Mouse (Mus musculus) neural tube, embryonic 12.5 days (tissue): Measurements from ENCODE around the gene Tspan18. TPM values are rescaled to one million over a fixed set of nuclear protein-coding genes. Genes with fewer than 3 reads are reported as not detected.

ENCODE experiments used
- ATAC-seq: fragments of 200-750 bp; cut with Nextera tagmentation; 2 replicates; pipeline ENCODE4 v1.8.0; 2017; ENCODE audit warnings: low read depth, mild to moderate bottlenecking, moderate TSS enrichment, moderate library complexity; ENCODE audit not compliant: low FRiP score
- H3K27ac ChIP-seq: fragments of 300-500 bp; sonication (generic); 2 replicates; pipeline ENCODE4 v1.5.1; 2016
- H3K27me3 ChIP-seq: fragments of 300-500 bp; sonication (generic); replicated peaks from 2 replicates; pipeline ENCODE4 v1.6.1; 2016; ENCODE audit warnings: mild to moderate bottlenecking
- H3K36me3 ChIP-seq: fragments of 300-500 bp; sonication (generic); 2 replicates; pipeline ENCODE4 v1.6.1; 2016; ENCODE audit warnings: mild to moderate bottlenecking
- H3K4me1 ChIP-seq: fragments of 300-500 bp; sonication (generic); 2 replicates; pipeline ENCODE4 v1.6.1; 2016
- H3K4me2 ChIP-seq: fragments of 300-500 bp; sonication (generic); replicated peaks from 2 replicates; pipeline ENCODE4 v1.6.1; 2016; ENCODE audit warnings: mild to moderate bottlenecking
- H3K4me3 ChIP-seq: fragments of 300-500 bp; sonication (generic); 2 replicates; pipeline ENCODE4 v1.5.1; 2016
- H3K9ac ChIP-seq: fragments of 300-500 bp; sonication (generic); 2 replicates; pipeline ENCODE4 v1.6.1; 2016; ENCODE audit warnings: mild to moderate bottlenecking
- H3K9me3 ChIP-seq: fragments of 300-500 bp; sonication (generic); 2 replicates; pipeline ENCODE4 v1.6.1; 2016; ENCODE audit warnings: mild to moderate bottlenecking
- WGBS: fragments of 180-500 bp; shearing (Covaris S2); methylation state at CpG from one replicate; pipeline ENCODE4 v1.1.7; 2016; 5-methylcytosine and 5-hydroxymethylcytosine counted together
- polyA plus RNA-seq: library from polyadenylated mRNA; unstranded; fragments of >200 nt; fragmentation: Nextera tagmentation; extraction: Ambion mirVana; gene quantifications from 2 replicates; pipeline ENCODE4 v1.2.1, GENCODE M21; 2016

Gene Tspan18
- polyA plus RNA-seq, 1 experiment from 2014 or later = 53.9 TPM

DNA sequence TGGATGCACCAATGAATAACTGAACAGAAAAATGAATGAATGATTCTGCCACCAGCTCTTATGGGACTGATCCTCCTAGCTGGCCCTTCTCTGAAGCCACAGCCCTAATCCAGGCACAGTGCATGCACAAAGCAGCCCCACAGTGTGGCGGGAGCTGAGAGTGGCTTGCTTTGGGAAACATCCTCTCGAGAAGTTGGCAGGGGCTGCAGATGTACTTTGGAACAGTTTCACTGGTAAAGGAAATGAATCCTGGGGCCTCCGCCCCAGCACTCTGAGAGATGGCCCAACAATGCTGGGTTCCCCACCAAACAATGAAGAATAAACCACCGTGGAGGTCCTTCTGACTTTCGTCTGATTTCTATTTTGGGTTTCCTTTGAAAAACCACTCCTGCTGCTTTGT is 64.2 kb downstream of the Tspan18 start:
- no peak for ATAC-seq
- Histone ChIP-seq H3K9me3 (no peaks in the 10 kb centered on the region), H3K4me1 (peaks cover 64% of the 10 kb centered on the region), H3K27me3 (no peaks in the 10 kb centered on the region), H3K36me3 (no peaks in the 10 kb centered on the region), H3K27ac (no peak overlapping the region), H3K4me3 (no peak overlapping the region), H3K9ac (no peak overlapping the region), H3K4me2 (no peak overlapping the region)
- 58% methylated on average over 5 of the region's 5 CpGs for WGBS

DNA sequence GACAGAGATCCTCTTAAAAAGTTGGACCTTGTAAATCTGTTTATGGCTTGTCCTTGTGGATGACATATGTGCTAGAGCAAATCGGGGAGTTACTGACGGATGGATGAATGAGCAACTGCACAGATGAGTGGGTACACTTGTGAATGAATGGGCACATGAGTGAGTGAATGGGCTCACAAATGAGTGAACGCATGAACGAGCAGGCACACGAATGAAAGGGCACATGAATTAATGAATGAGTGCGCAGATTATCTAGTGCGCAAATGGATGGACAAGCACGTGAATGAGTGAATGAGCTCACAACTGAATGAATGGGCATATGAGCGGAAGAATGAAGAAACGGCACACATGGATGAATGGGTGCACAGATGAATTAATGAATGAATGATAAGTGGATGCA is 64.7 kb downstream of the Tspan18 start:
- peaks cover 62% of the 10 kb centered on the region for H3K4me1 ChIP-seq
- H3K9ac ChIP-seq = no peak overlapping the region
- no peak overlapping the region for H3K27ac ChIP-seq
- ATAC-seq = no peak
- H3K36me3 ChIP-seq = no peaks in the 10 kb centered on the region
- H3K27me3 ChIP-seq = no peaks in the 10 kb centered on the region
- H3K4me2 ChIP-seq = no peak overlapping the region
- 75% methylated on average over 10 of the region's 10 CpGs for WGBS
- H3K9me3 ChIP-seq = no peaks in the 10 kb centered on the region
- H3K4me3 ChIP-seq = no peak overlapping the region

DNA sequence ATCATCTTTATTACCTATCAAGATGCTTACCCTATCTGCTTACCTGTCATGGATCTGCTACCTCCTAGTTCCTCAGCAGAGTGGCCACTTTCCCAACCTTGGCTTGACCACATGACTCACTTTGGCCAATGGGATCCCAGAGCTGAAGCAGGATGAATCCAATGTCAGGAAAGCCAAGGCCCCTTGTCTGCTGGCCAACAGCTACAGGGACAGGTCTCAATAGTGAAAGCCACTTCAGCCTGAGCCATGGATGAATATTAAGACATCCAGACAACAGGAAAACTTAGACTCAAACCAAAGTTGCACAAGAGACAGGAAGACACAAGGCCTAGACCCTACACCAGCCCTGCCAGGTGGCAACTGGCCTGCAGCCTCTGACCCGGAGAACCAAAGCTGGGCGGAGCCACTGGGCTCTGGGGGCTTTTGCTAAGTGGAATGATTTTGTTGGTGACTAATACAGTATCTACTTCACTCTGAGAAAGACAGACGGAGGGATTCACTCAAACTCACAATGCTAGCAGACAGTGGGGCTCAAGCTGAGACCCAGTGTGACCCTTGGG is 65.5 kb downstream of the Tspan18 start:
- Histone ChIP-seq H3K9me3 (no peaks in the 10 kb centered on the region), H3K36me3 (no peaks in the 10 kb centered on the region), H3K27ac (no peak overlapping the region), H3K4me3 (no peak overlapping the region), H3K4me2 (no peak overlapping the region), H3K9ac (no peak overlapping the region), H3K4me1 (peaks cover 55% of the 10 kb centered on the region), H3K27me3 (no peaks in the 10 kb centered on the region)
- ATAC-seq = no peak
- WGBS = 83% methylated on average over 3 of the region's 3 CpGs

DNA sequence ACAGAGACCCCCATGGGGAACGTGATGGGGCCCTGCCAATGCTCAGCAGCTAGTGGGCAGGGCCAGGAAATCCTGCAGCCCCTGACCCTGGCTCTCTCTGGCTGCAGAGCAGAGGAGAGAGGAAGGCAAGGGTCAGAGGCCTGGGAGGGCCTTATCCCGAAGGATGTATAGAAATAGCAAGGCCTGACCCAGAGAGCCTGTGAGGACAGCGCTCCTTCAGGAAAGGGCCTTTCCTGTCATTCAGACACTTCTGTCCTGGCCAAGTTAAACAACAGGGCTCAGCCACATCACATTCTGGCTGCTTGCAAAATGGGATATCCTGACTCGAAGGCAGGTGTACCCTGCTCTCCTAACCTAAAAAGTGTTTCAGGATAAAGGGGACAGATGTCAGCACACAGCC is 66.5 kb downstream of the Tspan18 start:
- 69% methylated on average over 4 of the region's 4 CpGs for WGBS
- Histone ChIP-seq H3K4me1 (peaks cover 51% of the 10 kb centered on the region), H3K4me2 (no peak overlapping the region), H3K9me3 (no peaks in the 10 kb centered on the region), H3K9ac (no peak overlapping the region), H3K27ac (no peak overlapping the region), H3K4me3 (no peak overlapping the region), H3K36me3 (no peaks in the 10 kb centered on the region), H3K27me3 (no peaks in the 10 kb centered on the region)
- ATAC-seq = no peak

DNA sequence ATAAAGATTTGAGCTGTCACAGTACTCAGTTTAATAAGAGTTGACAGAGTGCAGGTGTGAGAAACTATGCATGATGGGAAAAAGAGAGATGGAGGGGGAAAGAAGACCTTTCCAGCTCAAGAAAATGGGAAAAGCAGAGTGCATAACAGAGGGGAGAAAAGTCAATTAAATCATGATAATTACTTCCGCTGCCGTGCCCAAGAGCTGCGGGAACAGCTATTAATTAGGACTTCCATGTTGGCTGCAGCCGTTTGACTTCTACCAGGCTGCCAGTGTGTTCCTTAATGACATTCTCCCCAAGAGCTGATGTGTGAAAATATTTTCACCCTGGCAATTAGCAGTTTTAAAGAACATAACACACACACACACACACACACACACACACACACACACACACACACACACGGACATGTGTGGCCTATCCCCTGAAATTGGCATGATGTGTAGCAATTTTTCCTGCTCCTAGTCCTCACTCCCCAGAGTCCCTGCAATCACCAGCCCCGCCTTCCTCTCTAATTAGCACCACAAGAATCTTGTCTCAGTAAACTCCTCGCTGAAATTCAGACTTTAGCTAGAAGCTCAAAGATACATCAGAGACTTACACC is 67.6 kb downstream of the Tspan18 start:
- no peak overlapping the region for H3K27ac ChIP-seq

DNA sequence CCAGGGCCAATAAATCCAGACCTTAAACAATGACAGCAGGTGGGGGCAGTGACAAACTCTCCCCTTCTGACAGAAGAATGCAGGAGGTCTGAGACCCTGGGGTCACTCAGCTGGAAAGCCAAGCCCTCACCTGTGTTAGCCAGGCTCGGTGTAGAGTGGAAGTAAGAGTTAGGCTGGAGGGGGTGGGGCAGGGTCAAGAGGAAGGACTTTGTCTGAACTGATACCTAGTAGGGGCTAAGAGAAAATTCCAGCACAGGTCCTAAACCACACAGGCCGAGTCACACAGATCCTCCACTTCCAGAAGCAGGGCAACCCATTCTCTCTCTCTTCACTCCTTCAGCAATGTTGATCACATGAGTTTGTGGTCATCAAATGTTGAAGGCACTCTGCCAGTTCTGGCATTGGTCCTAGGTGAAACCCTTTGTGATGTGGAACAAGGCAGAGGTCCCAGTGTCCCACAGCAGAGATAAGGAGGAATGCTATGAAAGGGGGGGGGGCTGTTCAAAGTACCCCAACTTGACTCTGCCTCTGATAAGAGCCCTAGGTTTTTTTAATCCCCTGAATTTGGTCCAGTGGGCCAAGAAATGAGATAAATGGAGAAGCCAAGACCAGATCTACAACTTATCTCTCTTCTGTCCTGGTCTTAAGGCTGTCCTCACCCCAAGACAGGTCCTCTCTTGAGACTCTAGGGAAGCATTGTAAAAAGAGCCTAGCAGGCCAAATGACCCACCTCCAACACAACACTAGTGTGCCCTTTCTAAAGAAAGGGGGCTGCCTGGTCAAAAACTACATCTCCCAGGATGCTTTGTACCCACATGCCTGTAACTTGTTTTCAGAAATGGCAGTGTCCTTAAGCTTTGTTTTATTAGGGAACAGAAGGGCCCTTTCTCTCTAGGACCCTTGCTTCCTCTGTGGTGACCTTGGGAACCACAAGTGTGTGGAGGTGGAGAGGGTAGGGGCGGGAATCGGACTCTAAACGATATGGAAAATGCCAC is 71.7 kb downstream of the Tspan18 start:
- Histone ChIP-seq H3K4me2 (no peak overlapping the region), H3K4me1 (peaks cover 52% of the 10 kb centered on the region), H3K27ac (no peak overlapping the region), H3K9me3 (no peaks in the 10 kb centered on the region), H3K4me3 (no peak overlapping the region), H3K27me3 (no peaks in the 10 kb centered on the region), H3K9ac (no peak overlapping the region), H3K36me3 (no peaks in the 10 kb centered on the region)
- WGBS = 68% methylated on average over 5 of the region's 5 CpGs
- no peak for ATAC-seq

More for the DNA sequence above, 67.6 kb downstream of the Tspan18 start:
- H3K4me1 ChIP-seq = peaks cover 50% of the 10 kb centered on the region
- ATAC-seq = no peak
- 49% methylated on average over 7 of the region's 7 CpGs for WGBS
- no peaks in the 10 kb centered on the region for H3K36me3 ChIP-seq
- H3K27me3 ChIP-seq = no peaks in the 10 kb centered on the region
- H3K9me3 ChIP-seq = no peaks in the 10 kb centered on the region
- no peak overlapping the region for H3K4me3 ChIP-seq
- no peak overlapping the region for H3K4me2 ChIP-seq
- no peak overlapping the region for H3K9ac ChIP-seq

DNA sequence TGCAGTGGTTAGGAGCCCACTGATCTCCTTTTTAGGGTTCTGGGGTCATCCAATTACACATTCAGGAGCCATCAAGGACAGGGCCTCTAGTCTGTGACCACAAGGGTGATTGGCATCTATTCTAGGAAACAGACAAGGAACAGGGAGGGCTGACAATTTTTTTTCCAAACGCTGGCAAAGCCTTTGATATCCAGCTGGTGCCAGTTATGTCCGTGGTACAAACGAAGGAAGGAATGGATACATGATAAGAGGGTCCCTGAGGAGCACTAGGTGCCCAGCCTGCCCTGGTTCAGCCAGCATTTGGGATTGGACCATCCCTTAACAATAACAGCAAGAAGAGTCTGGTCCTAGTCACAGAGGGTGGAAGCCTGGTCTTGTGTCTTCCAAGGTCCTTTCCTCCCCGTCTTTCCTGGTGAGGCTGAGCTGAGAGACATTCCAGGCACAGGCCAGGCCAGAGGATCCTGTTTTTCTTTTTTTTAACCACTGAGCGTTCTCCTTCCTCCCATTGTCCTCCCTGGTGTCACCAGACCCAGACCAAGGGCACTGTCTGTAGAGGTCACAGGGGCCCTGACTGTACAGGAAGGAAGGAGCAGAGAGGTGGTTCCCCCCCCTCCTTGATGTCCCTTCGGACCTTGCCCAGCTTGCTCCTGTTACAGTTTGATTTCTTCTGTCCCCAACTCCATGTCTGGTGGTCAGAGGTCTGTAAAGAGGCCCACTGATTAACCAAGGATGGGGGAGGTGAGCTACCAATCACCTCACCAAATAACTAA is 72.6 kb downstream of the Tspan18 start:
- peaks cover 52% of the 10 kb centered on the region for H3K4me1 ChIP-seq

DNA sequence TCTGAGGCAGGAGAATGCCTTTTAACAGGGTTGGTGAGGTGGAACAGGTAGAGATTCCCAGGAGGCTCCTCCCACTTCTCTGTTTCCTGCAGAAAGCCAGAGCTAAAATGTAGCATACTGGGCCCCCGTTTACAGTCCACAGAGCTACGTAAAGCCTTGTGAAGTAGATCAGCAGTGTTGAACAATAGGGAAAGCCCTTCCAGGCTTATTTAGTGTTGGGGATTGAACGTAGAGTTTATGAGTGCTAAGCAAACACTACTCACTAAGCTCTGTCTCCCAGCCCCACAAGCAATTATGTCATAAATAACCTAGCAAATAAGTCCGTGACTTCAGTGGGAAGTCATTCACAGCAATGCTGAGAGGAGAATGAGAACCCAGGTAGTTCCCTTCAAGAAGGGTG is 76.7 kb downstream of the Tspan18 start:
- Histone ChIP-seq H3K4me3 (no peak overlapping the region), H3K4me1 (peaks cover 57% of the 10 kb centered on the region), H3K36me3 (no peaks in the 10 kb centered on the region), H3K9me3 (no peaks in the 10 kb centered on the region), H3K27me3 (no peaks in the 10 kb centered on the region), H3K27ac (no peak overlapping the region), H3K9ac (no peak overlapping the region), H3K4me2 (no peak overlapping the region)
- no peak for ATAC-seq
- 19% methylated on average over 4 of the region's 4 CpGs for WGBS

More for the DNA sequence above, 72.6 kb downstream of the Tspan18 start:
- no peaks in the 10 kb centered on the region for H3K9me3 ChIP-seq
- H3K27ac ChIP-seq = no peak overlapping the region
- ATAC-seq = no peak
- no peak overlapping the region for H3K9ac ChIP-seq
- no peak overlapping the region for H3K4me2 ChIP-seq
- H3K27me3 ChIP-seq = no peaks in the 10 kb centered on the region
- H3K36me3 ChIP-seq = no peaks in the 10 kb centered on the region
- WGBS = 66% methylated on average over 6 of the region's 6 CpGs
- no peak overlapping the region for H3K4me3 ChIP-seq

DNA sequence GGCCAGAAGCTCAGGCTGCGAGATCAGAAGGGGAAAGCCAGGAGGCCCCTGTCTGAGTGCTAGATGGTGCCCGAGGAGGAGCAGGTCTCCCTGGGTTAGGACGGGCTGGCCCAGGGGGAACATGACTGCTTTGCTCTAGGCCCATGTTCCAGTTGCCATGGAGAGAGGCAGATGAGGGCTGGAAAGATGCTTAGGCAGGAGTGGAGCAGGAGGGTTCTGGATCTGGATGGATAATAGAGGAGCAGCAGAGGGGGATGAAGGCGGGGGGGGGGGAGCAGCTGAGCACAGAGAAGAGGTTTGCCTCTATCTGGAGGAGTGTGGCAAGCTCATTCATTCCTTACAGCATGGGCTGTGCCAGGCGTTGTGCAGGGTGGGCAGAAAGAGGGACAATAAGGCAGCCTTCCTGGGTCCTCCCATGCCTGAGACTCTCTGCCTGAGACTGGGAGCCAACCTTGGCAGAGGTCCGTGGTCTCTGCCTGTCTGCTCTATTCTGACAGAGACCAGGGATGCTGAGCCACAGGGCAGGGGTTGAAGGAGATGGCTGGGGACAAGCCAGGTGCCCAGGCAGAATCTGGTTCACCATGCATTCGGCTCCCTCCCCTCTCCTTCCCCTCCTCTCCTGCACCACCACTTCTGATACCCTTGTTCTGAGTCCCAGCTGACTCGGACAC is 77.4 kb downstream of the Tspan18 start:
- Histone ChIP-seq H3K27me3 (no peaks in the 10 kb centered on the region), H3K27ac (no peak overlapping the region), H3K36me3 (no peaks in the 10 kb centered on the region), H3K4me3 (no peak overlapping the region), H3K9me3 (no peaks in the 10 kb centered on the region), H3K4me1 (peaks cover 57% of the 10 kb centered on the region), H3K9ac (0 out of 2 replicates have a peak overlapping the region, but pooled peaks have one; percentile 10), H3K4me2 (no peak overlapping the region)
- peak; percentile 23 for ATAC-seq
- 70% methylated on average over 8 of the region's 8 CpGs for WGBS

DNA sequence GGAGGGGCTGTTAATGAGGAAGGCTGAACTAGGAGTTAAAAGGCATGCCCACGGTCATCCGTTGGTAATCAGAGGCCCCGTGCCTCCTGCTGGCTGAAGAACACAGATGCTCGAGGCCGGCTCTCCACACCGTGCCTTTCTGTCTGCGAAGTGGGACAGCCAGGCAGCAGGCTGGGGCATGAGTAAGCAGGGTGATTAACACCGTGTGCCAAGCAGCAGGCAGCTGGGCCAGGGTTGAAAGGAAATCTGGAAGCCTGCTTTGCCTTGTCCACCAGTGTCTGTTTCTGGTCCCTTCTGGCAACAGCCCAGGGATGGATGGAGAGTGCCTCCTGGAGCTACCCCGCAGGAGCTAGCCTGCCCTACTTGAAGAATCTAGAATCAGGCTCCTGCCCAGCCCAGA is 81.9 kb downstream of the Tspan18 start:
- H3K9me3 ChIP-seq = no peaks in the 10 kb centered on the region
- H3K4me2 ChIP-seq = no peak overlapping the region
- WGBS = 17% methylated on average over 9 of the region's 9 CpGs
- peak overlapping the region; percentile 37; the same call in 1 of the 2 replicates for H3K27ac ChIP-seq
- H3K4me1 ChIP-seq = peaks cover 62% of the 10 kb centered on the region
- no peaks in the 10 kb centered on the region for H3K27me3 ChIP-seq
- no peaks in the 10 kb centered on the region for H3K36me3 ChIP-seq
- no peak overlapping the region for H3K9ac ChIP-seq
- no peak overlapping the region for H3K4me3 ChIP-seq
- ATAC-seq = peak; percentile 52

DNA sequence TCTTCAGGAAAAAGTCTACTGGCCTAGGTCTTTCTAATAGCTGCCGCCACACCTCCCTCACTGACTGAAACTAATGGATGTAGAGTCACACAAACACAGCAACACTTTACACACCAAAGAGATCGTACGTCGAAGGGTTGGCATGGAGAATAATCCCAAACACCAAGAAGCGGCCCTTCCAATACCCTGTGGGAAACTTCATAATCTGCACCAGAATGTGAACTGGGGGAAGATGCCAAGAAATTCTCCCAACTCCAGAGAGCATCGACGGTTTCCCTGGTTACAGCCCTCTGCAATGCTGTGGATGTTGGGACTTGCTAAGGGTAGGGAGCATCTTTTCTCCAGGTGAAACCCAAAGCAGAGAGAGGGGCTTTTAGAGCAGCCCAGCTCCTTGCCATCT is 83.7 kb downstream of the Tspan18 start:
- no peaks in the 10 kb centered on the region for H3K9me3 ChIP-seq
- no peak overlapping the region for H3K4me3 ChIP-seq
- H3K4me1 ChIP-seq = peaks cover 50% of the 10 kb centered on the region
- no peak overlapping the region for H3K4me2 ChIP-seq
- H3K9ac ChIP-seq = no peak overlapping the region
- H3K36me3 ChIP-seq = no peaks in the 10 kb centered on the region
- no peak overlapping the region for H3K27ac ChIP-seq
- no peak for ATAC-seq
- H3K27me3 ChIP-seq = no peaks in the 10 kb centered on the region
- 86% methylated on average over 7 of the region's 7 CpGs for WGBS
